Mouse (Mus musculus): ENCODE data around the gene Neurl3. TPM values are rescaled to one million over a fixed set of nuclear protein-coding genes. Genes with fewer than 3 reads are reported as not detected.

Gene Neurl3
- polyA plus RNA-seq, 2 experiments = 1.8 to 3.0 TPM

- Histone ChIP-seq H3K9me3 (ENCODE audit: control insufficient read depth, low read length) (no peaks in the 10 kb centered on the region), H3K27me3 (ENCODE audit: control insufficient read depth, insufficient read depth, low read length) (no peaks in the 10 kb centered on the region), H3K36me3 (ENCODE audit: control insufficient read depth, insufficient read depth, low read length) (no peaks in the 10 kb centered on the region), H3K4me3 (replicated peaks; ENCODE audit: low read length) (no peak overlapping the region), H3K9ac (ENCODE audit: low read depth, low read length, severe bottlenecking) (no peak overlapping the region), H3K27ac (replicated peaks; ENCODE audit: low read depth, low read length) (no peak overlapping the region), H3K4me1 (ENCODE audit: control insufficient read depth, insufficient read depth, low read length) (peaks cover 8% of the 10 kb centered on the region), H3K4me2 (replicated peaks; ENCODE audit: low read depth, low read length, severe bottlenecking) (no peak overlapping the region)
- WGBS = 75% methylated on average over 6 of the region's 6 CpGs
- ATAC-seq (ENCODE audit: low FRiP score, low read depth) = no peak
- no peak for TF ChIP-seq POLR2A (IDR thresholded peaks at IDR 0.05; ENCODE audit: borderline replicate concordance, extremely low read depth, insufficient read depth, insufficient read length)
- no peak for DNase-seq (ENCODE audit: low spot score)
Observed at GRCm38 (mm10) chr1:36240176-36240575, 34.3 kb downstream of the Neurl3 start.

- Histone ChIP-seq H3K36me3 (ENCODE audit: control insufficient read depth, insufficient read depth, low read length) (0 out of 2 replicates have a peak, but pooled peaks cover 2% of the 10 kb centered on the region), H3K4me2 (replicated peaks; ENCODE audit: low read depth, low read length, severe bottlenecking) (no peak overlapping the region), H3K27me3 (ENCODE audit: control insufficient read depth, insufficient read depth, low read length) (no peaks in the 10 kb centered on the region), H3K4me3 (replicated peaks; ENCODE audit: low read length) (no peak overlapping the region), H3K9ac (ENCODE audit: low read depth, low read length, severe bottlenecking) (no peak overlapping the region), H3K27ac (replicated peaks; ENCODE audit: low read depth, low read length) (no peak overlapping the region), H3K9me3 (ENCODE audit: control insufficient read depth, low read length) (no peaks in the 10 kb centered on the region), H3K4me1 (ENCODE audit: control insufficient read depth, insufficient read depth, low read length) (peaks cover 8% of the 10 kb centered on the region)
- 89% methylated on average over 10 of the region's 10 CpGs for WGBS
- ATAC-seq (ENCODE audit: low FRiP score, low read depth) = no peak
- TF ChIP-seq POLR2A (IDR thresholded peaks at IDR 0.05; ENCODE audit: borderline replicate concordance, extremely low read depth, insufficient read depth, insufficient read length) = no peak
- no peak for DNase-seq (ENCODE audit: low spot score)
Observed at GRCm38 (mm10) chr1:36239396-36239795, 35.1 kb downstream of the Neurl3 start.

- H3K27ac ChIP-seq (replicated peaks; ENCODE audit: low read depth, low read length) = no peak overlapping the region
- DNase-seq (ENCODE audit: low spot score) (no peak), ATAC-seq (ENCODE audit: low FRiP score, low read depth) (no peak)
- no peak overlapping the region for H3K4me2 ChIP-seq (replicated peaks; ENCODE audit: low read depth, low read length, severe bottlenecking)
- no peaks in the 10 kb centered on the region for H3K27me3 ChIP-seq (ENCODE audit: control insufficient read depth, insufficient read depth, low read length)
- TF ChIP-seq POLR2A (IDR thresholded peaks at IDR 0.05; ENCODE audit: borderline replicate concordance, extremely low read depth, insufficient read depth, insufficient read length) = no peak
- H3K36me3 ChIP-seq (ENCODE audit: control insufficient read depth, insufficient read depth, low read length) = peaks cover 18% of the 10 kb centered on the region
- no peak overlapping the region for H3K9ac ChIP-seq (ENCODE audit: low read depth, low read length, severe bottlenecking)
- no peaks in the 10 kb centered on the region for H3K4me1 ChIP-seq (ENCODE audit: control insufficient read depth, insufficient read depth, low read length)
- no peak overlapping the region for H3K4me3 ChIP-seq (replicated peaks; ENCODE audit: low read length)
- no peaks in the 10 kb centered on the region for H3K9me3 ChIP-seq (ENCODE audit: control insufficient read depth, low read length)
- WGBS = 72% methylated on average over 2 of the region's 2 CpGs
Observed at GRCm38 (mm10) chr1:36235855-36236254, 38.6 kb downstream of the Neurl3 start.

GRCm38 (mm10) chr1:36235057-36235639, 39.3 kb downstream of the Neurl3 start:
- 82% methylated on average over 9 of the region's 9 CpGs for WGBS
- no peak for ATAC-seq (ENCODE audit: low FRiP score, low read depth)

GRCm38 (mm10) chr1:36233218-36233617, 41.3 kb downstream of the Neurl3 start:
- no peak overlapping the region for H3K4me3 ChIP-seq (replicated peaks; ENCODE audit: low read length)
- no peak overlapping the region for H3K4me2 ChIP-seq (replicated peaks; ENCODE audit: low read depth, low read length, severe bottlenecking)
- no peak overlapping the region for H3K27ac ChIP-seq (replicated peaks; ENCODE audit: low read depth, low read length)
- no peaks in the 10 kb centered on the region for H3K4me1 ChIP-seq (ENCODE audit: control insufficient read depth, insufficient read depth, low read length)
- no peak for TF ChIP-seq POLR2A (IDR thresholded peaks at IDR 0.05; ENCODE audit: borderline replicate concordance, extremely low read depth, insufficient read depth, insufficient read length)
- no peaks in the 10 kb centered on the region for H3K27me3 ChIP-seq (ENCODE audit: control insufficient read depth, insufficient read depth, low read length)
- ATAC-seq (ENCODE audit: low FRiP score, low read depth) (no peak), DNase-seq (ENCODE audit: low spot score) (no peak)
- no peaks in the 10 kb centered on the region for H3K9me3 ChIP-seq (ENCODE audit: control insufficient read depth, low read length)
- H3K9ac ChIP-seq (ENCODE audit: low read depth, low read length, severe bottlenecking) = no peak overlapping the region
- WGBS = 89% methylated on average over 6 of the region's 6 CpGs
- H3K36me3 ChIP-seq (ENCODE audit: control insufficient read depth, insufficient read depth, low read length) = peaks cover 29% of the 10 kb centered on the region

More at GRCm38 (mm10) chr1:36235057-36235639, 39.3 kb downstream of the Neurl3 start:
- Histone ChIP-seq H3K27me3 (ENCODE audit: control insufficient read depth, insufficient read depth, low read length) (no peaks in the 10 kb centered on the region), H3K9me3 (ENCODE audit: control insufficient read depth, low read length) (no peaks in the 10 kb centered on the region), H3K27ac (replicated peaks; ENCODE audit: low read depth, low read length) (no peak overlapping the region), H3K4me1 (ENCODE audit: control insufficient read depth, insufficient read depth, low read length) (no peaks in the 10 kb centered on the region), H3K4me2 (replicated peaks; ENCODE audit: low read depth, low read length, severe bottlenecking) (no peak overlapping the region), H3K9ac (ENCODE audit: low read depth, low read length, severe bottlenecking) (no peak overlapping the region), H3K36me3 (ENCODE audit: control insufficient read depth, insufficient read depth, low read length) (peaks cover 21% of the 10 kb centered on the region), H3K4me3 (replicated peaks; ENCODE audit: low read length) (no peak overlapping the region)
- DNase-seq (ENCODE audit: low spot score) = no peak
- TF ChIP-seq POLR2A (IDR thresholded peaks at IDR 0.05; ENCODE audit: borderline replicate concordance, extremely low read depth, insufficient read depth, insufficient read length) = no peak

Measured in limb, embryonic 14.5 days (tissue).